Mouse (Mus musculus) spleen, adult 2 months (tissue): ENCODE results near the gene Ssc4d.

ENCODE experiments used
- CTCF ChIP-seq: fragments of 200-500 bp; IDR thresholded peaks from 2 replicates; pipeline ENCODE4 v1.5.1; 2011; ENCODE audit warnings: mild to moderate bottlenecking, inconsistent platforms; ENCODE audit not compliant: insufficient read depth, insufficient read length, insufficient replicate concordance; ENCODE audit errors: extremely low read depth
- POLR2A ChIP-seq: fragments of 200-500 bp; IDR thresholded peaks from 2 replicates; pipeline ENCODE4 v1.6.1; 2011; ENCODE audit warnings: low read depth, low read length, inconsistent platforms

DNA sequence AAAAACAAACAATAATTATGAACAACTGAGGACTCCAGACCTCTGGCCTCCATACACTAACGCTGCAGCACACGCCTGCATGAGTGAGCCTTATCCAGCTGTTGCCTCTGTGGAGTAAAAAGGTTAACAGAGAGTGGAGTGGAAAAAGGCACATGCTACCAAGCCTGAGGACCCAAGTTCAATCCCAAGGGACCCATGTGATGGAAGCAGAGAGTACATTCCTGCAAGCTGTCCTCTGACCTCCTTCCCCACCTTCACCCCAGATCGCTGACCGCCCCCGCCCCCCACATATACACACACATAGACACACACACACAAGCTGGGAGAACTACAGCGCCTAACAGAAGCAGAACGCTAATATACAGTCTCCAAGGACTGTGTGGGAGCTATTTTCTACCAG, 50.4 kb downstream of the Ssc4d start:
- no peak for TF ChIP-seq CTCF
- no peak for TF ChIP-seq POLR2A
